Comparison of ENCODE assay signal across 8 mouse cellular contexts in the genomic region with DNA sequence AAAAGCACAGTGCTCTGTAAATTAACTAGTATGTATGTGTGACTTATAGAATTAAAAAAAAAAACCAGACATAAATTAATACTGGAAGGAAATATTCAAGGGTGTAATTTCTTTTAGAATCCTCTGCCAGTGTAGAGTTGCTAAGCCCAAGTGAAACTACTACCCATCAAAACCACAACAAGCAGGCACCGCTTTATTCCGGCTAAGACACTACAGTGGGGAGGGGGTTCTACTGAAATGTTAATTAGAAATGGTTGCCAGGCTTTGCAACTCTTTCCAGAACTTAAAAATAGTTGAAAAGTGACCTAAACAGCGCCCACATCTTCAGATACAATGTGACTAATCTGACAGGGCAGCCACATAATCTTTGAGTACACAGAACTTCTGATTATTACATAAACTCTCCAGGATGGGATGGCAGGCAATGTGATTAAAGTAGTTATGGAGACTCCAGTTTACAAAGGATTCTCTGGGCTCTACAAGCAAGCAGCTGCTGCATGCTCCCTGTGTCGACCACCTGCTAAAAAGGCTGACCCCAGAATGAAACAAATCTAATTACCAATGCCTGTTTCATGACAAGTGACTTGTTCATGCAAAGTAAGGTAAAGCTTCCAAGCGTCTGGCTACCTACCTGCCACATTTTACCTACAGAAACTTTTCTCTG. TPM values are rescaled to one million over a fixed set of nuclear protein-coding genes. Genes with fewer than 3 reads are reported as not detected.
DNase-seq lines count a peak whose midpoint lies in the region; ATAC-seq lines count a peak whose summit lies in the region.
"Had no signal": no experiment of that assay in that cellular context is flagged by ENCODE, and none has a peak within 500 bp of the region (broad histone marks: within the 10 kb centered on the region; RNA-seq: fewer than 3 reads in every experiment).

No protein-coding gene starts in this region.

- peak overlapping the region; percentile 26 for H3K27ac ChIP-seq in lung, embryonic 16.5 days (ENCODE audit: low read length)
- H3K27ac ChIP-seq in forebrain, embryonic 15.5 days (replicated peaks): peak overlapping the region; percentile 97
- no peak overlapping the region for H3K27ac ChIP-seq in liver, embryonic 13.5 days

- H3K4me2 ChIP-seq in lung, embryonic 16.5 days (ENCODE audit: low read depth, low read length): peak overlapping the region; percentile 97
- peak overlapping the region; percentile 66 for H3K4me2 ChIP-seq in forebrain, embryonic 15.5 days (replicated peaks)
- peak overlapping the region; percentile 23; the same call in 1 of the 2 replicates for H3K4me2 ChIP-seq in liver, embryonic 13.5 days

- no peak for DNase-seq in lung, adult 18-20 months
- DNase-seq in liver, embryonic 13.5 days: no peak
- no peak for DNase-seq in ovary, postnatal 10 days (ENCODE audit: low spot score)
- no peak for DNase-seq in adrenal gland, postnatal 4 days (ENCODE audit: low spot score in 2 of 2)
- no peak for DNase-seq in left cerebral cortex, postnatal 10 days (ENCODE audit: extremely low spot score in 1 of 2, low spot score in 2 of 2)
- DNase-seq: gastrocnemius, postnatal 10 days had no signal

- whole genome bisulfite sequencing in lung, embryonic 16.5 days: 34% methylated on average over 5 of the region's 5 CpGs
- WGBS in forebrain, embryonic 15.5 days: 6% methylated on average over 5 of the region's 5 CpGs
- 65% methylated on average over 5 of the region's 5 CpGs for WGBS in liver, embryonic 13.5 days (ENCODE audit: insufficient replicate concordance)

- intact Hi-C loops in left cerebral cortex, postnatal 10 days (cut with DNase I): loop anchor here (5.0 to 10.0 kb wide), 3 partner anchors 426 to 1643 kb away; no protein-coding TSS in a partner anchor

- H3K9ac ChIP-seq in lung, embryonic 16.5 days (ENCODE audit: low read length): peak overlapping the region; percentile 95
- H3K9ac ChIP-seq in forebrain, embryonic 15.5 days (replicated peaks): peak overlapping the region; percentile 97
- no peak overlapping the region for H3K9ac ChIP-seq in liver, embryonic 13.5 days

- H3K9me3 ChIP-seq in lung, embryonic 16.5 days (ENCODE audit: control insufficient read depth, low read length): no peaks in the 10 kb centered on the region
- H3K9me3 ChIP-seq in forebrain, embryonic 15.5 days: no peaks in the 10 kb centered on the region
- H3K9me3 ChIP-seq in liver, embryonic 13.5 days (replicated peaks): no peaks in the 10 kb centered on the region

- H3K4me1 ChIP-seq in lung, embryonic 16.5 days (replicated peaks; ENCODE audit: control insufficient read depth, insufficient read depth, low read length): peaks cover 41% of the 10 kb centered on the region
- peaks cover 38% of the 10 kb centered on the region for H3K4me1 ChIP-seq in forebrain, embryonic 15.5 days
- peaks cover 26% of the 10 kb centered on the region for H3K4me1 ChIP-seq in liver, embryonic 13.5 days (replicated peaks)

- peak overlapping the region; percentile 95 for H3K4me3 ChIP-seq in lung, embryonic 16.5 days (ENCODE audit: low read length)
- peak overlapping the region; percentile 96 for H3K4me3 ChIP-seq in forebrain, embryonic 15.5 days
- H3K4me3 ChIP-seq in liver, embryonic 13.5 days (replicated peaks): peak overlapping the region; percentile 23

- H3K36me3 ChIP-seq in lung, embryonic 16.5 days (ENCODE audit: control insufficient read depth, insufficient read depth, low read length): no peaks in the 10 kb centered on the region
- H3K36me3 ChIP-seq in forebrain, embryonic 15.5 days: no peaks in the 10 kb centered on the region
- no peaks in the 10 kb centered on the region for H3K36me3 ChIP-seq in liver, embryonic 13.5 days

- ATAC-seq in lung, embryonic 16.5 days (ENCODE audit: low read depth): no peak
- ATAC-seq in forebrain, embryonic 15.5 days (replicated peaks): no peak
- no peak for ATAC-seq in liver, embryonic 13.5 days (ENCODE audit: low read depth)

- no peaks in the 10 kb centered on the region for H3K27me3 ChIP-seq in lung, embryonic 16.5 days (ENCODE audit: control insufficient read depth, insufficient read depth, low read depth, low read length)
- H3K27me3 ChIP-seq in forebrain, embryonic 15.5 days: no peaks in the 10 kb centered on the region
- peaks cover 52% of the 10 kb centered on the region for H3K27me3 ChIP-seq in liver, embryonic 13.5 days

RNA-seq across cellular contexts. Expression of a gene that starts 3.2 kb away (rescaled TPM):
- 15.1 and 20.4 TPM in 2 replicates for polyA plus RNA-seq in lung, embryonic 16.5 days (2015; fragmentation: Nextera tagmentation; extraction: Ambion mirVana)
- 65.3 and 66.4 TPM in 2 replicates for polyA plus RNA-seq in forebrain, embryonic 15.5 days (2015; fragmentation: Nextera tagmentation; extraction: Ambion mirVana)
- polyA plus RNA-seq in liver, embryonic 13.5 days (2015; fragmentation: Nextera tagmentation; extraction: Ambion mirVana): 0.88 and 0.97 TPM in 2 replicates
- 10 to 100 TPM; 34.2 to 41.3 TPM for total RNA-seq in adrenal gland, postnatal 4 days (2021)
- 10 to 100 TPM; 85.8 to 98.4 TPM for total RNA-seq in left cerebral cortex, postnatal 10 days (2021)

RNA-seq across cellular contexts. Expression of a gene that starts 32.5 kb away (rescaled TPM):
- 116 and 120 TPM in 2 replicates for polyA plus RNA-seq in lung, embryonic 16.5 days (2015; fragmentation: Nextera tagmentation; extraction: Ambion mirVana)
- 199 TPM in 2 replicates for polyA plus RNA-seq in forebrain, embryonic 15.5 days (2015; fragmentation: Nextera tagmentation; extraction: Ambion mirVana)
- 59.2 and 59.5 TPM in 2 replicates for polyA plus RNA-seq in liver, embryonic 13.5 days (2015; fragmentation: Nextera tagmentation; extraction: Ambion mirVana)
- 100 to 1,000 TPM; 124 to 137 TPM for total RNA-seq in adrenal gland, postnatal 4 days (2021)
- total RNA-seq in left cerebral cortex, postnatal 10 days (2021): 100 to 1,000 TPM in 1 of 2 experiments, 10 to 100 TPM in 1; 96.6 to 102 TPM

Comparison
In these comparisons a context has a peak if more than half of its experiments do, and no peak if none do; other contexts are left out.
1. H3K4me2 ChIP-seq: peak in every context shown above with its lines; median percentile 97 in lung, embryonic 16.5 days; 66 in forebrain, embryonic 15.5 days; 23 in liver, embryonic 13.5 days.
2. H3K4me3 ChIP-seq: peak in every context shown above with its lines; median percentile 96 in forebrain, embryonic 15.5 days; 95 in lung, embryonic 16.5 days; 23 in liver, embryonic 13.5 days.